28 mouse cellular contexts compared by ENCODE assay signal in genomic region chr6:128408544-128409125, GRCm38 (mm10). TPM values are rescaled to one million over a fixed set of nuclear protein-coding genes. Genes with fewer than 3 reads are reported as not detected.
A peak's percentile ranks its signal among the peaks of the same experiment; 100 is the strongest.
DNase-seq lines count a peak whose midpoint lies in the region; ATAC-seq and TF ChIP-seq lines count a peak whose summit lies in the region.
"Had no signal": no experiment of that assay in that cellular context is flagged by ENCODE, and none has a peak within 500 bp of the region (broad histone marks: within the 10 kb centered on the region; RNA-seq: fewer than 3 reads in every experiment).

No protein-coding gene starts in this region.

- no peaks in the 10 kb centered on the region for H3K27me3 ChIP-seq in liver, postnatal 0 days (ENCODE audit: insufficient read depth, low read length)
- H3K27me3 ChIP-seq: heart, embryonic 13.5 days; lung, embryonic 15.5 days; midbrain, embryonic 15.5 days; stomach, embryonic 15.5 days had no signal

- no peak overlapping the region for H3K9ac ChIP-seq in liver, postnatal 0 days (replicated peaks)
- H3K9ac ChIP-seq: forebrain, postnatal 0 days; heart, embryonic 13.5 days; liver, embryonic 14.5 days; lung, embryonic 15.5 days; midbrain, embryonic 15.5 days; stomach, embryonic 15.5 days had no signal

- H3K27ac ChIP-seq in liver, postnatal 0 days (ENCODE audit: low read depth), result no peak overlapping the region
- H3K27ac ChIP-seq: embryonic facial prominence, embryonic 10.5 days; heart, adult 2 months; heart, embryonic 13.5 days; hindbrain, postnatal 0 days; layer of hippocampus, adult 2 months; liver, embryonic 14.5 days; lung, embryonic 15.5 days; midbrain, embryonic 15.5 days; stomach, embryonic 15.5 days had no signal

- no peaks in the 10 kb centered on the region for H3K4me1 ChIP-seq in liver, postnatal 0 days (ENCODE audit: insufficient read depth)
- H3K4me1 ChIP-seq: embryonic facial prominence, embryonic 10.5 days; lung, embryonic 15.5 days; stomach, embryonic 15.5 days had no signal

- peak; percentile 43 for DNase-seq in kidney, adult 11 months
- no peak for DNase-seq in kidney, postnatal 4 days
- no peak for DNase-seq in liver, postnatal 0 days
- DNase-seq in liver, result no peak
- DNase-seq in kidney, postnatal 36 days, result peak; percentile 34 to 35
- DNase-seq in embryo, embryonic 9.5 days (ENCODE audit: extremely low spot score), result no peak
- no peak for DNase-seq in layer of hippocampus, adult 8-10 months (ENCODE audit: low spot score in 2 of 2)
- DNase-seq: adrenal gland, postnatal 25 days; forebrain, postnatal 0 days; gastrocnemius, postnatal 25 days; heart, adult 2 months; heart, postnatal 14 days; lung, postnatal 36 days; thymus, postnatal 25 days had no signal

- 0 out of 2 replicates have a peak, but pooled peaks have one; percentile 13 for ATAC-seq in liver, postnatal 0 days
- ATAC-seq: forebrain, postnatal 0 days; hindbrain, postnatal 0 days; intestine, embryonic 16.5 days; midbrain, embryonic 15.5 days had no signal

- H3K36me3 ChIP-seq in liver, postnatal 0 days (replicated peaks; ENCODE audit: insufficient read depth, low read length), result peaks cover 23% of the 10 kb centered on the region

- H3K4me3 ChIP-seq in liver, postnatal 0 days (ENCODE audit: low read depth, low read length), result no peak overlapping the region
- H3K4me3 ChIP-seq: embryonic facial prominence, embryonic 10.5 days; heart, adult 2 months; heart, embryonic 13.5 days; layer of hippocampus, adult 2 months; lung, embryonic 15.5 days; midbrain, embryonic 15.5 days; myocyte; stomach, embryonic 15.5 days had no signal

- 74% methylated on average over 7 of the region's 7 CpGs for WGBS in liver, postnatal 0 days (ENCODE audit: insufficient replicate concordance)

- no peak for TF ChIP-seq EP300 in liver, postnatal 0 days (IDR thresholded peaks at IDR 0.05; ENCODE audit: low read depth)

- H3K9me3 ChIP-seq in liver, postnatal 0 days (ENCODE audit: low read length), result no peaks in the 10 kb centered on the region
- H3K9me3 ChIP-seq: embryonic facial prominence, embryonic 10.5 days; heart, embryonic 13.5 days; lung, embryonic 15.5 days; midbrain, embryonic 15.5 days; stomach, embryonic 15.5 days had no signal

- H3K4me2 ChIP-seq in liver, postnatal 0 days (ENCODE audit: low read depth, low read length), result no peak overlapping the region
- H3K4me2 ChIP-seq: heart, embryonic 13.5 days; lung, embryonic 15.5 days; midbrain, embryonic 15.5 days; stomach, embryonic 15.5 days had no signal

- TF ChIP-seq CTCF in liver, postnatal 0 days (IDR thresholded peaks at IDR 0.05; ENCODE audit: low read depth), result no peak

RNA-seq across cellular contexts. Expression of gene Nrip2, which starts 9.5 kb away (rescaled TPM):
- polyA plus RNA-seq in liver, postnatal 0 days (2015; fragmentation: Nextera tagmentation; extraction: Ambion mirVana), result 0.42 and 0.45 TPM in 2 replicates
- total RNA-seq in layer of hippocampus, adult 8-10 months (2022), result 10 to 100 TPM; 16.0 to 19.6 (median 17.5) TPM

RNA-seq across cellular contexts. Expression of gene Itfg2, which starts 16.1 kb away (rescaled TPM):
- 5.6 and 7.7 TPM in 2 replicates for polyA plus RNA-seq in liver, postnatal 0 days (2015; fragmentation: Nextera tagmentation; extraction: Ambion mirVana)
- total RNA-seq in layer of hippocampus, adult 8-10 months (2022), result 10 to 100 TPM; 27.9 to 35.5 (median 29.1) TPM

RNA-seq across cellular contexts. Expression of gene Fkbp4, which starts 29.8 kb away (rescaled TPM):
- polyA plus RNA-seq in liver, postnatal 0 days (2015; fragmentation: Nextera tagmentation; extraction: Ambion mirVana), result 79.9 and 80.2 TPM in 2 replicates
- total RNA-seq in layer of hippocampus, adult 8-10 months (2022), result 100 to 1,000 TPM; 101 to 133 (median 115) TPM

RNA-seq across cellular contexts. Expression of gene Gm44596, which starts 33.3 kb away (rescaled TPM):
- polyA plus RNA-seq in liver, postnatal 0 days (2015; fragmentation: Nextera tagmentation; extraction: Ambion mirVana), result not detected in 2 replicates
- not detected for total RNA-seq in layer of hippocampus, adult 8-10 months (2022)
- total RNA-seq: adrenal gland, postnatal 25 days; forebrain, postnatal 0 days; gastrocnemius, postnatal 25 days; heart, adult 2 months; heart, postnatal 14 days; hindbrain, postnatal 0 days; layer of hippocampus, adult 2 months; MEL had no signal
- polyA plus RNA-seq: embryonic facial prominence, embryonic 10.5 days; forebrain, postnatal 0 days; heart, adult 2 months; heart, embryonic 13.5 days; hindbrain, embryonic 11.5 days; hindbrain, postnatal 0 days; intestine, embryonic 16.5 days; limb, embryonic 14.5 days; liver, embryonic 14.5 days; lung, embryonic 15.5 days; midbrain, embryonic 15.5 days; myocyte; neural tube, embryonic 14.5 days; stomach, embryonic 15.5 days had no signal

RNA-seq across cellular contexts. Expression of gene Tex52, which starts 33.4 kb away (rescaled TPM):
- polyA plus RNA-seq in liver, postnatal 0 days (2015; fragmentation: Nextera tagmentation; extraction: Ambion mirVana), result not detected in 2 replicates
- 1 to 10 TPM; 1.7 to 3.3 (median 2.5) TPM for total RNA-seq in layer of hippocampus, adult 8-10 months (2022)
- total RNA-seq: adrenal gland, postnatal 25 days; forebrain, postnatal 0 days; gastrocnemius, postnatal 25 days; heart, adult 2 months; heart, postnatal 14 days; MEL had no signal
- polyA plus RNA-seq: intestine, embryonic 16.5 days had no signal

Comparison
In these comparisons a context has a peak if more than half of its experiments do, and no peak if none do; other contexts are left out.
1. DNase-seq: peak in kidney, adult 11 months (single experiment) and kidney, postnatal 36 days (2 of 2); none in kidney, postnatal 4 days (0 of 2), liver, postnatal 0 days (single experiment), liver (single experiment), embryo, embryonic 9.5 days (single experiment) and layer of hippocampus, adult 8-10 months (0 of 2).